Mouse (Mus musculus) lung, embryonic 16.5 days (tissue): ENCODE results near the gene Mup10. TPM values are rescaled to one million over a fixed set of nuclear protein-coding genes. Genes with fewer than 3 reads are reported as not detected.
"Not testable (repeated sequence)": the region's sequence is repeated elsewhere in the genome, so short reads cannot be mapped to it uniquely, and the experiment has no call there.

Source experiments
- ATAC-seq: fragments of 200-750 bp; cut with Nextera tagmentation; 2 replicates; pipeline ENCODE4 v1.8.0; 2017; ENCODE audit warnings: low read depth, mild to moderate bottlenecking, moderate library complexity
- H3K27ac ChIP-seq: fragments of 300-500 bp; sonication (generic); 2 replicates; pipeline ENCODE4 v1.5.1; 2014; ENCODE audit warnings: mild to moderate bottlenecking, control low read depth, low read length
- H3K27me3 ChIP-seq: fragments of 300-500 bp; sonication (generic); 2 replicates; pipeline ENCODE4 v1.6.1; 2014; ENCODE audit warnings: low read depth, low read length, mixed read lengths; ENCODE audit not compliant: control insufficient read depth, insufficient read depth
- H3K36me3 ChIP-seq: fragments of 300-500 bp; sonication (generic); 2 replicates; pipeline ENCODE4 v1.6.1; 2014; ENCODE audit warnings: low read length; ENCODE audit not compliant: control insufficient read depth, insufficient read depth
- H3K4me1 ChIP-seq: fragments of 300-500 bp; sonication (generic); replicated peaks from 2 replicates; pipeline ENCODE4 v1.6.1; 2014; ENCODE audit warnings: low read length, mixed read lengths; ENCODE audit not compliant: control insufficient read depth, insufficient read depth
- H3K4me2 ChIP-seq: fragments of 300-500 bp; sonication (generic); 2 replicates; pipeline ENCODE4 v1.6.1; 2014; ENCODE audit warnings: low read depth, low read length, control low read depth
- H3K4me3 ChIP-seq: fragments of 300-500 bp; sonication (generic); 2 replicates; pipeline ENCODE4 v1.5.1; 2014; ENCODE audit warnings: mild to moderate bottlenecking, low read length, control low read depth
- H3K9ac ChIP-seq: fragments of 300-500 bp; sonication (generic); 2 replicates; pipeline ENCODE4 v1.6.1; 2014; ENCODE audit warnings: low read length, control low read depth
- H3K9me3 ChIP-seq: fragments of 300-500 bp; sonication (generic); 2 replicates; pipeline ENCODE4 v1.6.1; 2016; ENCODE audit warnings: low read length; ENCODE audit not compliant: control insufficient read depth
- WGBS: fragments of 180-500 bp; shearing (Covaris S2); extraction: QIAGEN DNeasy Blood & Tissue Kit; methylation state at CpG from one replicate; pipeline ENCODE4 v1.1.7; 2014; 5-methylcytosine and 5-hydroxymethylcytosine counted together
- polyA plus RNA-seq: library from polyadenylated mRNA; unstranded; fragments of >200 nt; fragmentation: Nextera tagmentation; extraction: Ambion mirVana; gene quantifications from 2 replicates; pipeline ENCODE4 v1.2.1, GENCODE M21; 2015

Gene Mup10
- polyA plus RNA-seq: not detected in 2 replicates

DNA sequence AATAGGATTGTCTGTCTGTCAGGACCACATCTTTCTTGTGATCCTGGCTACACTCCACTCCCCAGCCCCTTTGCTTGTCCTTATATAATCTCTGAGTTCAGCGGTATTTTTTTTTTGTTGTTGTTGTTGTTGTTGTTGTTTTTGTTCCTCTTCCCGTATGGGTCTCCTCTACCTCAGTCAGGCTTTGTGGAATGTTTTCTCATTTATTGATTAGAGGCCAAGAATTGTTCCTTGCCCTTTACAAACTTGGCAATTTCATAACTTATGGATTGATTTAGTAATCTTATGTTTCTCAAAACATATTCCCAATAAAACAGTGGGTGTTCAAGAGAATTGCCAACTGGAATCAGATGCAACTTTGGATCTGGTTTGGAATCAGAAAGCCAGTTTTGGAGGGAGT lies at the start of gene Mup10:
Gene Mup10 (minus strand): TSS at position 101 of the 400 bp plus-strand sequence.
- not testable (repeated sequence) for H3K9me3 ChIP-seq, H3K27ac ChIP-seq, ATAC-seq, H3K4me2 ChIP-seq, H3K4me3 ChIP-seq, H3K4me1 ChIP-seq, H3K27me3 ChIP-seq, H3K9ac ChIP-seq, H3K36me3 ChIP-seq
- WGBS: 76% methylated on average over 2 of the region's 2 CpGs

Other genes starting within 250 kb of the Mup10 start
- gene Mup9, start 160.2 kb downstream of the Mup10 start, polyA plus RNA-seq: not detected in 2 replicates
- gene Mup1, start 80.2 kb downstream of the Mup10 start, polyA plus RNA-seq: not detected in 2 replicates
- gene Mup11, start 80.2 kb upstream of the Mup10 start, polyA plus RNA-seq: not detected in 2 replicates
- gene Mup12, start 159.1 kb upstream of the Mup10 start, polyA plus RNA-seq: not detected in 2 replicates
- not detected in 2 replicates for gene Mup22, start 239.3 kb upstream of the Mup10 start, polyA plus RNA-seq